Mouse (Mus musculus): ENCODE data around the gene Aldh5a1.

The Aldh5a1 gene

DNA sequence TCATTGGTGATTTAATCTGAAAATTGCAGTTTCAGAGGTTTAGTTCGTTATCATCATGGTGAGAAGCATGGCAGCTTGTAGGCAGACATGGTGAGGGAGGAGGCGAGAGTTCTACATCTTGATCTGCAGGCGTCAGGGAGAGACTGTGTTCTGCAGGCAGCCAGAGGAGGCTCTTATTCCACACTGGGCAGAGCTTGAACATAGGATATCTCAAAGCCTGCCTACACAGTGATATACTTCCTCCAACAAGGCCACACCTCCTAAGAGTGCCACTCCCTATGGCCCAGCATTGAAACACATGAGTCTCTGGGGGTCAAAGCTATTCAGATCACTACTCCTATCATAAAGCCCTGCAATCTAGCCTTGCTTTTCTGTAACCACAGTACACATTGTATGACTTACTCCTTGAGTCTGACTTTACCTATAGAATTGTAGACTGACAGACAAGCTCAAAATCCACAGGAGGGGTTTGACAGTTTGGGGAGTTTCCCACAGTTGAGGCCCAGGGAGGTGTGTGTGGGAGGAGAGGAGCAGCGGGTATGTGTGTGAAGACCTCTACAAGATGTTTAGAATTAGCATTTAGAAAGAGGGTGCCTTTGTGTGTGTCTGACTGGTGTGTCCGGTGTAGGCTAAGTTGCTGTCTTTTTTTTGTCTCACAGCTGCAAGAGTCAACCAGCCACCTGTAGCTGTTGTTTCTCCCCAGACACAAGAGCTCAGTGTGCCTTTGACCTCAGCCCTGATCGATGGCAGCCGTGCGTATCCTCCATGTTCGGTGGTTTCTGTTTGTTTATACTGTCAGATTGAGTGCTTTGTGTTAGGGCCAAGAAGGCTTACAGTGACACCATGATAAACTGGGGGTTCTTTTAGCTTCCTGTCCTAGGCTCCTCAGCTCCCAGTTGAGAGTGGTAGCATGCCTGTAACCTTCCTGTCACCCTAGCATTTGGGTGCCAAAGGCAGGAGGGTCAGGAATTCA is 70.7 kb downstream of the Aldh5a1 start:
- DNase-seq (ENCODE audit: low read depth) = no peak

- peak; percentile 53 for DNase-seq (ENCODE audit: low read depth)
Measured at GRCm38 (mm10) chr13:24862520-24862919, 74.9 kb downstream of the Aldh5a1 start.

- DNase-seq (ENCODE audit: low read depth) = no peak
Measured at GRCm38 (mm10) chr13:24862021-24862420, 75.4 kb downstream of the Aldh5a1 start.

GRCm38 (mm10) chr13:24861084-24861483 is 76.4 kb downstream of the Aldh5a1 start:
- DNase-seq (ENCODE audit: low read depth) = no peak

GRCm38 (mm10) chr13:24859115-24859514 is 78.3 kb downstream of the Aldh5a1 start:
- no peak for DNase-seq (ENCODE audit: low read depth)
